Mouse (Mus musculus): ENCODE data around the gene Crlf2. TPM values are rescaled to one million over a fixed set of nuclear protein-coding genes. Genes with fewer than 3 reads are reported as not detected.

Gene Crlf2
- total RNA-seq (2014; fragmentation: Nextera tagmentation) = 7.5 and 25.7 TPM in 2 replicates
- 18.1 and 23.7 TPM in 2 replicates for total RNA-seq (2017)

- ATAC-seq (replicated peaks; ENCODE audit: poor library complexity, severe bottlenecking) = peak; percentile 22
Observed at GRCm38 (mm10) chr5:109558404-109559160, at the start of gene Crlf2. Gene Crlf2 (minus strand): TSS chr5:109558993.

DNA sequence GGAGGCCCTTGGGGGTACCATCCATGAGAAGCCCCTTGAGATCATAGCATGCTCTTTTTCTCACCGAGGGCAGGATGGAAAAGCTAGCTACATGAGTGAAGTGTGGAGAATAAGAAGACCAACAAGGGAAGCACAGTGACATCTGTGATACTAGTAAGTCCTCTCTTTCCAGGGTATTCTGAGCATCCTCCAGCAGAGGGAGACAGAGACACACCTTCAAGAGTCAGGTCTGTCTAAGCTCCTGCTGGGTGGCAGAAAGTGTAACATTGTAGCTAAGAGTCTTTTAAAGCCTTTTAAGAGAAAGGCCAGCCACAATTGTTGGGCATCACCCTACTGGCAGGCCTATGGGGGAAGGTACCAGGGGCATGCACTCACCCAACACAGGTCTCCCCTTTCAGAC lies 43.8 kb upstream of the Crlf2 start:
- ATAC-seq (replicated peaks; ENCODE audit: poor library complexity, severe bottlenecking) = peak; percentile 88

- peak; percentile 73 for ATAC-seq (replicated peaks; ENCODE audit: poor library complexity, severe bottlenecking)
Observed at GRCm38 (mm10) chr5:109601080-109601479, 42.3 kb upstream of the Crlf2 start.

GRCm38 (mm10) chr5:109598876-109599275 lies 40.1 kb upstream of the Crlf2 start:
- ATAC-seq (replicated peaks; ENCODE audit: poor library complexity, severe bottlenecking) = no peak

GRCm38 (mm10) chr5:109596647-109597046 lies 37.9 kb upstream of the Crlf2 start:
- peak; percentile 84 for ATAC-seq (replicated peaks; ENCODE audit: poor library complexity, severe bottlenecking)

- no peak for ATAC-seq (replicated peaks; ENCODE audit: poor library complexity, severe bottlenecking)
Observed at GRCm38 (mm10) chr5:109562829-109563228, 4.0 kb upstream of the Crlf2 start.

DNA sequence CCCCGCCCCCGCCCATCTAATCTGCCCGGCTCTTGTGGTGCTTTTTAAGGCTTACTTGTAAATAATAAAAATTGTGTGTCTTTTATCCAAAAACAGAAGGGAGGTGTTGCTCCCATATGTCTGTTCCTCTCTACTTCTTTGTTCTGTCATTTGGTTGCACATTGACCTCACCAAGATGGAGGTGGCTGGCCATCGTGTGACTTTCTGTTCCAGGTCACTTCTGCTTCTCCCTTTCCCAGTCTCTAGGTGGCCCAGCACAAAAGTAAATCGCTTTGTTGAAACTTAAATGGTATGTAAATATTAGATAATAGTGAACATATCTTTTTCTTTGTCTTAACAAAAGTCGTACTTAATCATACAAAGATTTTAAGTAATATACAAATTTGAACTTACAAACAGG lies 398 bp upstream of the Crlf2 start:
- no peak for ATAC-seq (replicated peaks; ENCODE audit: poor library complexity, severe bottlenecking)

DNA sequence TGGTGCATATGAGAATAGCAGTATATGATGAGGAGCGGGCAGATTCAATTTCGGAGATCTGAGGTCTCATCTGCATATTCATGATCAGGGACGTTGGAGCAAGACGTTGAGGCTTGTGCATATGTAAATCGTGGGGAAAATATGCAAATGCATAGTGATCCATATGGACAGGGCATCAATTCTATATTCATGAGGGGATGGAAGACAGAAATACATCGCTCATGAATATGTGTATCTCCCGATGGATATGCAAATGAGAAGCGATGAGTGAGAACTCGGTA lies 730 bp downstream of the Crlf2 start:
- no peak; the same call in 1 of the 2 replicates for ATAC-seq (replicated peaks; ENCODE audit: poor library complexity, severe bottlenecking)

DNA sequence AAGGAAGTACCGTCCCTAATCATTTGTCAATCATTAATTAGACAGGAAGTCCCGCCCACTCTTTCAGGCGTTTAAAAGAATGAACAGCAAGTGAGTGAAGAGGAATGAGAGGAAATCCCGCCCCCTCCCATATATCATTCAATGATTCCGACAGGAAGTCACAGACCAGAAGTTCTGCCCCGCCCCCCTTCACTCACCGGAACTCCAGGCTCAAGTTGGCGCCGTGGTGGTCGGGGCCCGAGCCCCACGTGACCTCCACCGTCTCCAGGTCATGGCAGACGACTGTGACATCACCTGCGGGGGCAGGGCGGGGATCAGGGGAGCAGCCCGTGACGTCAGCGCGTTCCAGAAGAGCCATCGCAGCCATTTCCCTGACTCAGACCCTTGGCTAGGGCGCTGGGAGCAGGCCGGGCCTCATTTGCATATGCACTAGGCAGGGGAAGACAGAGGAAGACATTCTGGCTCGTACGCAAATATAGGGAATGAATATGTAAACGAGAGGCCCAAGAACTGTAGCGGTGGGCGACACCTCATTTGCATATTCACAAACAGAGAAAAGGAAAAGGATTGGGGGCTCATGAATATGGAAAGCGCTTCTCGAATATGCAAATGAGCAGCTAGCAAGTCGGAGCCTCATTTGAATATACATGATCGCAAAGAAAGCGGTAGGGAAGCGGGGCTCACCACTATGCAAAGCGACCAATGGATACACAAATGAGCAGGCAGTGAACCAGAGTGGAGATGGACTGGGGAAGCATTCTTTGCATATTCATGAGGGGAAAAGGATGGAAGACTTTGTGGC lies 1.3 kb downstream of the Crlf2 start:
- peak; percentile 31 for ATAC-seq (replicated peaks; ENCODE audit: poor library complexity, severe bottlenecking)

GRCm38 (mm10) chr5:109556591-109557320 lies 2.0 kb downstream of the Crlf2 start:
- ATAC-seq (replicated peaks; ENCODE audit: poor library complexity, severe bottlenecking) = peak; percentile 30

DNA sequence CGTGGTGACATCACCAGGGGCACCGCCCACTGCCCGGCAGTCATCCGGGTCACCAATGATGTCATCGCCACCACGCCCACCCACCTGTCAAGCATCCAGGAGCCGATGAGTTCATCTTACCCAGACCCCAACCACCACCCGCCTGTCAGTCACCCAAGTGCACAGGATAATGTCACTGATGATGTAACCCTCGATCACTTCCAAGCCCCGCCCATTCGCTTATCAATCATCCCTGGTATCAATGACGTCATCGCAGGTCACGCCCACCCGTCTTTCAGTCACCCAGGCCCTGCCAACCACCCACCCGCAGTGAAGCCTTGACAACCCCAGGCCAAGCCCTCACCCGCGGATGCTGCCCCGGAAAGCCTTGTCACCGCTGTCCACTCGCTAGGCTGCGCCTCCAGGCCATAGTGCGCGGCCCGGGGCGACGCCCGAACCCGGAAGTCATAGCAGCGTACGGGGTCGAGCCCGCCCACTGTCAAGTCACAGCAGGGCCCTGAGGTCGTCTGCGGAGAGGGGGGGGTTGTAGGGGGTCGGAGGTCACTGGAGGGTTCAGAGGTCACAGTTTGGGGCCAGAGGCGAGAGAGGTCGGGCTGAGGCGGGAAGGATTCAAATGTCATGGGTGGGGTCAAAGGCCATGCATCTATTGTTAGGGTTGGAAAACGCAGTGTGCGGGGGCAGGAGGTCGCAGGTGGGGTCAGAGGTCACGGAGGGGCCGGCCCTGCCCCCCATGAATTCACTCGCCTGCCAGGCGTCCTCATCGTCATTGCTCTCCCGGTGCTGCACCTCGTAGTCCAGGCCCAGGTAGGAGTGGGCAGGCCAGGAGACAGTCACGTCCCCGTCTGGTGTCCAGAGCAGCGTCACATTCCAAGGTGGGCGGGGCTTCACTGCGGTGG lies 2.9 kb downstream of the Crlf2 start:
- ATAC-seq (replicated peaks; ENCODE audit: poor library complexity, severe bottlenecking) = no peak

GRCm38 (mm10) chr5:109555236-109555675 lies 3.5 kb downstream of the Crlf2 start:
- no peak for ATAC-seq (replicated peaks; ENCODE audit: poor library complexity, severe bottlenecking)

GRCm38 (mm10) chr5:109554091-109555050 lies 4.4 kb downstream of the Crlf2 start:
- no peak for ATAC-seq (replicated peaks; ENCODE audit: poor library complexity, severe bottlenecking)

GRCm38 (mm10) chr5:109553160-109553930 lies 5.4 kb downstream of the Crlf2 start:
- ATAC-seq (replicated peaks; ENCODE audit: poor library complexity, severe bottlenecking) = 0 out of 2 replicates have a peak, but pooled peaks have one; percentile 0

DNA sequence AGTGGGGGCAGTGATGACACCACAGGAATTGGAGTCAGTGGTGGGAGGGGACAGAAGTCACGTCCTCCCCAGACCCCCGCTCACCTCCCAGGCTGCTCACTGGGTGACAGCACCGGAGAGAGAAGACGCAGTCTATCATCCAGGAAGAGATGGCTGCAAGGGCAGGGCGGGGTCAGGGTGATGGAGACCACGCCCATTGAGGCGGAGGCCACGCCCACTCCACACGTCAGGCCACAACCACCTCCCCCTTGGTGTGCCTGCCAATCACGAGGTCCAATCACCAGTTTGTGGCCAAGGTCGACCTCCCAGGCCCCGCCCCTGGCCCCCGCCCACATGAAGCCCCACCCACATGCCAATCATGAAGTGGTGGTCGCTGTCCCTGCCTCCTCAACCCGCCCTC lies 6.3 kb downstream of the Crlf2 start:
- no peak for ATAC-seq (replicated peaks; ENCODE audit: poor library complexity, severe bottlenecking)

DNA sequence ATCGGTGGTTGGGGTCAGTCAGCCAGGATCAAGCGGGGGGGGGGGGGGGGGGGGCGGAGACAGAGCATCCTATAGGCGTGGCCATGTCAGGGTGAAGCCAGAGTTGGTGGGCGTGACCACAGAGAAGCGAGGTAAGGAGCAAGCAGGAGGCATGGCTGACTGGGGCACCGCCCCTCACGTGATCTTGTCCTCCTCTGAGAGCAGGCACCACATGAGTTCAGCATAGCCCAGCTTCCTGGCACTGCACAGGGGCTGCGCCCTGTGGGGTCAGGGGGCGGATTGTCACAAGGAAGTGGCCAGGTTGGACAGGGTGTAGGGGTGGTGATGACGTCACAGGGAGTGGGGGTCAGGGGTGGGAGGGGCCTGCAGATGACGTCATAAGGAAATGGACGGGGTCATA lies 6.7 kb downstream of the Crlf2 start:
- no peak for ATAC-seq (replicated peaks; ENCODE audit: poor library complexity, severe bottlenecking)

GRCm38 (mm10) chr5:109551041-109551765 lies 7.6 kb downstream of the Crlf2 start:
- ATAC-seq (replicated peaks; ENCODE audit: poor library complexity, severe bottlenecking) = peak; percentile 17
